Mouse (Mus musculus) urinary bladder, adult 18-20 months (tissue): ENCODE measurements around the gene Zfp865.
A peak's percentile ranks its signal among the peaks of the same experiment; 100 is the strongest.
"Not testable (repeated sequence)": the region's sequence is repeated elsewhere in the genome, so short reads cannot be mapped to it uniquely, and the experiment has no call there.

Experiments
- DNase-seq, 2 experiments: peaks; one replicate each; pipeline ENCODE4 v3.0.0; 2022; ENCODE audit warnings: low spot score in 2 of 2, mixed read lengths in 2 of 2

Zfp865 gene

DNA sequence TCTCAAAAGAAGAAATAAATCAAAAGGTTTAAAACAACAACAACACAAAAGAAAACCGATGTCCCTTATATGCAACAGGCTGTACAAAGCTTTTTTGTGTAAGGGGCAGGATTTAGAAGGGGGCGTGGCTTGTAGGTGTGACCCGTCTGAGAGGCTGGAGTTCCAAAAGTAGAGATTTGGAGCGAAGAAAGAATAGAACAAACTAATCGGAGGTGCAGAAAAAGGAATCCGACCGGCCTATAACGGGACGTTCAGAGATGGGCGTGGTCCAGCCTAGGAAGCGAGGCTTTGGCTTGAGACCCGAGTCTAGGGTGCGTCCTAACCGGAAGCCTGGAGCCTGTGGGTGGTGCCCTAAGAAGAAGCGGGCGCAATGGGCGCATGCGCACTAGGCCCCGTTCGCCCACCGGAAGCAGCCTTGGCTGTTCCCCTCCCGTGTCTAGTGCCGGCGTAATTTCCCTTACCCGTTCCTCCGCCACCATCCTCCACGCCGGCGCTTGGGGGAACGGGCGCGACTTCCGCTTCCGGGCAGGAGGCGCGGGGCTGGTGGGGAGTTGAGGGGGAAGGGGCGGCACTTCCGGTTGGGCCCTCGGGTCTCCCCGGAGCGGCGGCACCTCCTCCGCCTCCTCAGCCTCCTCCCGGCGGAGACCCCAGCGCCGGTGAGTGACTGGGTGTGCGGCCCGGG, at the start of gene Zfp865, which contains the start of gene Ccdc106:
TSS of gene Zfp865 (plus strand) at position 377 of the 682 bp plus-strand sequence.
TSS of gene Ccdc106 (plus strand) at position 554 of the 682 bp plus-strand sequence.
- DNase-seq = peak; percentile 97 to 98

DNA sequence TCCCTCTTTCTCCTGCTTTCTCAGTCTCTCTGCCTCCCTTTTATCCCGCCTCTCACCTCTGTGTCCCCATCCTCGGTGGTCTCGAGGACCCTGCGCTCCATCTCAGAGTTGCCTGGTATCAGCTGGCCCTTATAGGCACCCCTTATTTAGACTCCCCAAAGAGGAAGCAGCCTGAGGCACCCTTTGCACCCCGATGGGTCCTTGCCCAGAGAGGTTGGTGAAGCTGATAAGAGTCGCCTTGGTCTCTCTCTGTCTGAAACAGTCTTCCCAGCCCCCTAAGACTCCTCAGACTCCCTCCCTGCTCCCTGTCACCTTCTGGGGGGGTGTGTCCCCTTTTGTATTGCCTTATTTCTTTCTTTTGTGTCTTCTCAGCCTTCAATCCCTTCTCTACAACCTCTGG, 49.1 kb upstream of the Zfp865 start, which contains the start of gene Sbk3:
TSS of gene Sbk3 (minus strand) at position 101 of the 400 bp plus-strand sequence.
- DNase-seq = no peak

DNA sequence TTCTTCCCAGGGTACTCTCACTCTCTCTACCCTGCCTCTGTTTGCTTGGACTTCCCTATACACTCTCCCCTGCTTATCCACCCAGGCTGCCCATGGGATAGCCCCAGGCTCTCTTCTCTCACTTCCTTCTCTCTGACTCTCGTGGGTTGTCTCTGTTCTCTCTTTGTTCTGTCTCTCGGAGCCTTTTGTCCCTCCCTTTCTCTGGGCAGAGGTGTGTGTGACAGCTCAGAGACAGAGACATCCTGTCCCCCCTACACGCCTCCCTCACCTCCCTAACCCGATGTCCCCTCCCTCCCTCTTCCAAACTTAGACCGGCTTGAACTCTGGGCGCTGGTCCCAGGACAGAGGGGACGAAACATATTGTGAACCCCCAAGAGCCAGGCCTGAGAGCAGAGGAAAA, 48.5 kb upstream of the Zfp865 start:
- DNase-seq = no peak

DNA sequence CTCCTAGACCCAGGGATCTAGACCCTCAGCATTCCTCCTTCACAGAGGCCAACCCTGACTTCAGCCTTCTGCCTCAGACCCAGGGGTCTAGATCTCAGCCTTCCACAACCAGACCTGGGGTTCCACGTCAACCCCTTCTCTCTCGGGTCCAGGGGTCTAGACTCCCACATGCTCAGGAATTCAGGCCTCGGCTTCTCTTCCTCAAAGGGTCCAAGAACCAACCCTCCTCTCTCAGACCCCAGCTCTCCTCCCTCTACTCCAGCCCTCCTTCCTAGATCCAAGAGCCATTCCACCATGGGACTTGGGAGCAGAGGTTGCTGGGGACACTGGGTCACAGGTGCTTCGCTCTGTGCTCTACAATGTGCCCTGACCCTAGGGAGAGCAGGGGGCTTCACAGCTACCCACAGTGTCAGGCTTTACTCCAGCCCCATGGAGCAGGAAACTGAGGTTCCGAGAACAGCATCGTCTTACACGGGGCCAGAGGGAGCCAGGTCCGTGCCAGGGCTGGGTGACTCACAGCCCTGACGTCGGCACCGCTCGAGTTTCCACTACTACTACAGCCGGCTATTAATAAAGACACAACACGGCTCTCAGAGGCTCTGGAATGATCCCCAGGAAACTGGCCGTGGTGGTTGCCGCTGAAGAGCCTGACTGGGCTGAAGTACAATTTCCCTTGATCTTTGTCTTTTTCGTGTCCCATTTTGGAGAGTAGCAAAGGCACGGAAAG, 47.7 kb upstream of the Zfp865 start:
- no peak for DNase-seq

DNA sequence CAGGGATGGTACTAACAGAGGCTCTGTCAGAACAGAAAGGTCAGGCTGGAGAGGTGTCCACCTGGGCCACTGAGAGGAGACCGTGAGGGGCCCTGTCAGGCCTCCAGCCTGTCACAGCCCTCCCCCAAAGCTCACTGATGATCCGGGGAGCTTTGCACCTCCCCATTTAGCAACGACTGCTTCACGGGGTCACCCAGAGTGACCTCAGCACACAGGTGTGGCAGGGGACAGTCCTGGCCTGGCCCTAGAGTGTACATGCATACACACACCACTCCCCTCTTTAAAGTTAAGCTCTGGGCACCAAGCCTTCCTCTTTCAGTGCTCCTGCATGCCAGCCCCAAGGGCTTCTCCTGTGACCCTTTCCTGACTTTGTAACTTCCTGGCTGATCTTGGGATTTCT, 44.7 kb upstream of the Zfp865 start:
- DNase-seq = no peak

DNA sequence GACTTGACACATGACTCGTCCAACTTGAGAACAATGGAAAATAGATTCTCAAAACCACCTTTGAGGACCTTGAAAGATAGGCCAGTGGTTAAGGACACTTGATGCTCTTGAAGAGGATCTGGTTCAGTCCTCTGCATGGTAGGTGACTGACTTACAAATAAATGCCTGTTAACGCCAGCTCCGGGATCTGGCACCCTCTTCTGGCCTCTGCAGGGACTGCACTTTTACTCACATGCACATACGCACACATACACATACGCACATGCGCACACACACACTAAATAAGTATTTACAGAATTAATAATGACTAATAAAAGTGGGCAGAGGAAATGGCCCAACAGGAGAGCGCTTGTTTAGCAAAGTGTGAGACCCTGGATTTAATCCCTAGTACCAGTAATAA, 43.3 kb upstream of the Zfp865 start:
- no peak for DNase-seq

DNA sequence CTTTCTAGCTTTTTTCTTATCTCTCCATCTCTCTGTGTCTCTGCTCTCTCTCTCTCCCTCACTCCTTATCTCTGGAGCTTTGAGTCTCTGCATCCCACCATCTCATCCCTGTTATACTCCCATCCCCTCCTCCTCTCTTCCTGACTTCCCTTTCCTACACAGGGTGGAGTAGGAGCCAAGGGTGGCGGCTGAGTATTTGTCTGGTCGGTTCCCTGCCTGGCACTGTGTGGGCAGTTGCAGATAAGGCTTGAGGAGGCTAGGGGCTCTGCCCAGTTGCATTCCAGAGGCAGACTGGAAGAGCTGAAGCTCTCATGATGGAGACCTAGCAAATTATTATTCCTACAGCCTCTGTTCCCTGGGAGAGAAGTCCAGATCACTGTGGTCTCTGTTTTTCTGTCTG, 31.9 kb upstream of the Zfp865 start:
- DNase-seq = no peak

DNA sequence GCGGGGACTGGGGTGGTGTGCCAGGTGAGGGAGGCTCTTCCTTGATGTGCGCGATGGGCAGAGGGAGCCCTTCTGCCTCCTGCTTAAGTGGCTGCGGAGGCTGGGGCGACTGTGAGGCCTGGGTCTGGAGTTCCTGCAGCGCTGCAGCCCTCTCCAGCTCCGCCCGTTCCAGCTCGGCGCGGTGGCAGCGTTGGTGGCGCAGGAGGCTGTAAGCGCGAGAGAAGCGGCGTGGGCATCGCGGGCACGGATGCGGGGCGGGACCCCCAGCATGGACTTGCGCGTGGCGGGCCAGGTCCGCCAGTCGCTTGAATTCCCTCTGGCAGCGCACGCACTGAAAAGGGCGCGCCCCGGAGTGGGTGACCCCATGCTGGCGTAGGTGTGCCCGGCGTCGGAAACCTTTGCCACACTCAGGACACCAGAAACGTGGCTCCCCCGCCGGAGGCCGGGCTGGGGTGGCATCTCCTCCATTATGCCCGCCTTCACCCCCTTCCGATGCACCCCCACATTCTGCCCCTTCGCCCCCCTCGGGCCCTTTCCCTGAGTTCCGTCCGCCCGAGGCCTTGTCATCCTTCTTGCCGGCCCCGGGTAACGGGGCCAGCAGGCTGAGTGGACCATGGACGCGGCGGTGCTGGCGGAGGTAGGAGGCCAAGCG, 26.7 kb upstream of the Zfp865 start:
- no peak for DNase-seq

DNA sequence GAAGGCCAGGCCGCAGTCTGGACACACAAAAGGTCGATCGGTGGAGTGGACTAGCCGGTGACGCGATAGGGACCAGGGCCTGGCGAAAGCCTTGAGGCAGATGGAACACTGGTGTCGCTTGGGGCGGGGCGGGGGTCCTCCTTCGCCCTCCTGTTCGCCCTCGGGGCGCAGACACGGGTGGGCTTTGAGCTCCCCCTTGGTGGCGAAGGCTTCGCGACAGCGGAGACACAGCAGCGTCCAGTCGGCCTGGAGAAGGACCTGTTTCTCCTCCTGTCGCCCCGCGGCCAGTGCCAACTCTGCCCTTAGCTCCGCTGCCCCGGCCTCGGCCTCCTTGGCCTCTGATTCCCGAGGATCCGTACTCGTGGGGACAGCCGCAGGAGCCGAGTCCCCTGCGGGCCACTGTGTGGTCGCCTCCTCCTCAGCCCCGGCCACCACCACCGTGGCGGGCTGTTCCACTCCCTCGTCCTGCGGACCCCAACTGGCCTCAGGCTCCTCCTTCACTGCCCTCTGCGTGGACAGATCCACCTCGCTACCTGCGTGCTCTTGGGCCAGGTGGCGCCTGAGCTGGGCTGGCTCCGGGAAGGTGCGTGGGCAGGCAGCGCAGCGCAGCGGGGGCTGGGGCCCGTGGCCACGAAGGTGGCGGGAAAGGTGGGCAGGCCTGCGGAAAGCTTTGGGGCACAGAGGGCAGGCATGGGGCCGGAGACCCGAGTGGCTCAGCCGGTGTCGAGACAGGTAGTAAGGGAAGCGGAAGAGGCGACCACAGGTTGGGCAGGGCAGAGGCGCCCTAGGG, 26.0 kb upstream of the Zfp865 start:
- no peak for DNase-seq

DNA sequence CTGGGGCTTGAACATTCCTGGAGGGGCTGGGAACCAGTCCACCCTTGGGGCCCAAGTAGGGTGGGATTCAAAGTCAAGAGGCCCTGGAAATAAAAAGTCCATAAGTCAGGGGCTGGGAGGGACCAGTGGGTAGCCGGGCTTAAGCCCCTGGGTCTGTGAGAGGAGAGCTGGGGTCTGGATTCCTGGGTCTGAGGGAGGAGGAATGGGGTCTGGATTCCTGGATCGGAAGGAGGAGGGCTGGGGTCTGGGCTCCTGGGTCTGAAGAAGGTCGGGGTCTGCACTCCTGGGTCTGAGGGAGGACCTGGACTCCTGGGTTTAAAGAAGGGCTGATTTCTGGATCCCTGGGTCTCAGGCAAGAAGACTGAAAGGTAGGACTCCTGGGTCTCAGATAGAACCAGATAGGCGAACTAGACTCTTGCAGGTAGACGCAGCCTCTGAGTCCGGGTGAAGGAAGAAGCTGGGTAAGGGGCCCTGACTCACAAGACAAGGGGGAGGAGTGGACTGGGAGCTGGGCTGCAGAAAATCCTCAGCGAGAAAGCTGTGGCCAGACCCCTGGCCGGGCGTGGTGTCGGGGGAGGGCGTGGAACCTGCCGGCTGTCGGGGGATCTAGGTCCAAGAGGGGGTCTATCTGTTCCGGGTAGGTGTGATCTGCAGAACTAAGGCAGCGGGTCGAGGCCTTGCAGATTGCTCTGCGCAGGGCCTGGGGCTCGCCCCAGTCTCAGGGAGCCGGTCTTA, 24.7 kb upstream of the Zfp865 start:
- no peak for DNase-seq

DNA sequence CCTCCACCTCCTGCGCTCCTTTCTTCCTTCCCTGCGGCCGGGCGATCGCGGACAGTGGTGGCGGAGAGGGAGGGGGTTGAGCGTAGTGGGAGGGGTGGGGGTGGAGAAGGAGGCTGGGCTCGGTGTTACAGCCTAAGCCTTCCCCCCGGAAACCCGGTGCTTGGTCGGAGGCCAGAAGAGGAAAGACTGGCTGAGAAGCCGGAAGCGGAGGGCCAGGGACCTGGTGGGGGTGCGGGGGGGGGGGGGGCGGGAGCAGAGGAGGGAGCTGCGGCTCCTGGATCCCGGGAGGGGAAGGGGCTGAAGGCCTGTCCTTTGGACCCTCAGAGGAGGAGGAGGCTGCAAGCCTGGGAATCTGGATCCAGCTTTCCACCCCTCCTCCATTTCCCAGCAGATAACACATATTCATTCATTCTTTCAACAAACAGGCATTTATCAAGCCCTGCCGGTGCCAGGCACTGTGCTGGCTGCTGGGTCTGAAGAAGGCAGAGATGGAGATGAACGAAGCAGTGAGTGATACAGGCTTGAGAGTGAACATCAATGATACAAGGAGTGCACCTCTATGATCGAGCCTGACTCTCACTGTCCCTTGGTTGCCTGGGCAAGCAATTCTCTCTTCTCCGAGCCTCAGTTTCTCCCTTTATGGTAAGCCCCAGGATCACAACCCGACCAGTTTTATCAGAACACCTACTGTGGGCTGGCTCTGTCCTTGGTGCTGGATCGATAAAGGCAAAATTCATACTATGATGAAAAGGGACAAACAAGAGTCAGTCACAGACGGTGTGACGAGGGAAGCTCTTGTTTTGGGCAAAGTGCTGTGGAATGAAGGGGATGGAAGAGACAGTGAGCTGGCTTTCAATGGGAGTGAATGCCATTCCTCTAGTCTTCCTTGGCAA, 23.9 kb upstream of the Zfp865 start, which contains the start of gene Zfp579:
TSS of gene Zfp579 (minus strand) at position 156 of the 893 bp plus-strand sequence.
- DNase-seq = peak; percentile 85 to 87

DNA sequence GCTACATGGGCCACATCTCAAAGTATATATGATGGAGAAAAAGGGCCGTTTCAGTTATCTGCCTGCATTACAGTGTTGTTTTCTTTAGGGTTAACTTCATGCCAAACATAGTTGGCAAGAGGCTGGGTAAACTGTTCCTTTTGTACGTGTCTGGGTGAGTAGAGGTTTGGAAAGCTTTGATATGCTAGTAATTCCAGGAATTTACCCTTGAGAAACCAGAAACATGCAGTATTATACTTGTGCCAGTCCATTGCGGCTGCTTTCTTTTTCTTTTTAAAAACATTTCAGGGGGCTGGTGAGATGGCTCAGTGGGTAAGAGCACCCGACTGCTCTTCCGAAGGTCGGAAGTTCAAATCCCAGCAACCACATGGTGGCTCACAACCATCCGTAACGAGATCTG, 23.2 kb upstream of the Zfp865 start:
- DNase-seq = no peak

DNA sequence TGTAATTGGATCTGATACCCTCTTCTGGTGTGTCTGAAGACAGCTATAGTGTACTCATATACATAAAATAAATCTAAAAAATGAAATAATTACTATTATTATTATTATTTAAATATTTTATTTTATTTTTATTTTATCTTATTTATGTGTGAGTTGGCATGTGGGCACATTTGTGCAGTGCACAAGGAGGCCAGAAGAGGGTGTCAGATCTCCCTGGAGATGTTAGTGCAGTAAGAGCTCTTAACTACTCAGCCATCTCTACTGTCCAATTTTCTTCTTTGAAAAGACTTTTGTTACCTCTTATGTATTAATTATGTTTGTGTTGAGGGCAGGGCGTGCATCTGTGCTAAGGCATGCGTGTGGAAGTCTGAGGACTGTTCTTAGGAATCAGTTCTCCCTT, 20.3 kb upstream of the Zfp865 start:
- DNase-seq = no peak

DNA sequence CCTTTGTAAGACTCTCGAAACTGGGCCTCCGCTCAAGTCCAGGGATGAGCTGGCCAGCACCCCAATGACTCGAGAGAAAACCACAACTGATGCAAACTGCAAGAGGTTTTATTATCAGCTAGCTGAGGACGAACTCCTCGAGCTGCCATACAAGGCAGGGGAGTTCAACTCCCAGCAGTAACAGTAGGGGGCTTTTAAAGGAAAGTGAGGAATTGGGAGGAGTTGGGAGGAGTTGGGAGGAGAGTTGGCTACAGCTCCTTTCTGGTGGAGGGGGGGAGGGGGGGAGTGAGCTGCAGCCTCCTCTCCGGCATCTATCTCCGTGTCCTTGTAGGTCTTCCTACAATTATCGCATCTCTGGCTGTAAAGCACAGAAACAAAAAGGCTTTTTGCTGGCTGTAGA, 17.3 kb upstream of the Zfp865 start:
- DNase-seq = not testable (repeated sequence)

DNA sequence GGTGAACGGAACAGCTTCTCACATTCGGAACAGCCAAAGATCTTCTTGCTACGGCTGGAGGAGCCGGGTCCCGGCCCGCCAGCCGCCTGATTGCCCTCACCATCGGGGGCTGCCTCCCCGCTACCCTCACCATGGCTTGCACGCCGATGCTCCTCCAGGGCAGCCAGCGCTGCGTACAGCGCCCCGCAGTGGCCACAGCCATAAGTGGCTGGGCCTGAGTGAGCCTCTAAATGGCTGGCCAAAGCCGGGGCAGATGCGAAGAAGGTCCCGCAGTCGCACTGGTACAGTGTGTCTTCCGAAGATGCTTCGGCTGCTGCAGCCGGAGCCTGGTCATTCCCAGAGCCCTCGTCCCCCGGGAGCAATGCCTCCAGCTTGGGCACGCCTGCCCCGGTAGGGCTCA, 11.9 kb upstream of the Zfp865 start:
- DNase-seq = no peak

DNA sequence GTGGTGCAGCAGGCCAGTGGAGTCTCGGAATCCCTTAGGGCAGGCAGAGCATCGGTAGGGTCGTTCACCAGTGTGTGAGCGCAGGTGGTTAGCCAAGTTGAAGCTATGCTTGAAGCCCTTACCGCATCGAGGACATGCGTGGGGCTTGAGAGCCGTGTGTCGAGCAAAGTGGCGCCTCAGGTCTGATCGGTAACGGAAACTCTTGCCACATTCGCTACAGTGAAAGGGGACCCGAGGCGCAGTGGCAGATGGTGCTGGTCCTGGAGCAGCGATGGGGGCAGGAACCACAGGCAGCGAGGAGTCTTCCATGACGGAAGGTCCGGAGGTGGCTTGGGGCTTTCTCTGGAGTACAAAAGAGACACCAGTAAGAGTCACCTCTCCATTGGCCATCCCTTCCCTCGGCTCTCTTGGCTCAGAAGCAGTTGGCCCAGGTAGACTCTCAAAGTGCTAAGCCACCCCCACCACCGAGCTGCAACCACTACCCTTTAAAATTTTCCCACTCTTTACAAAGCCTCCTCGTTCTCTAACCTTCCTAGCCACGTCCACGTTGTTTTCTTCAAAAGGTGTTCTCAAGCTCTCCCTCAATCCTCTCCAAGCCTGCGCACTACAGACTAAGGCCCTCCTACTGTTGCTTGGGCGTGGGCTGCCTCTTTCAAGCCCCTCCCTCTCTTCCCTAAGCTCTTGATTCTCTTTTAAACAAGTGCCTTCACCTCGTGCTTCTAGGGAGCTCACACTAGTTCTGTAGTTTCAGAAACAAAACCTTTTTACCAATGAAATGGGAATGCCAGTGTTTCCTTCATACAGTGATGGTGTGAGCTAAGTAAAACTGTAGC, 7.3 kb upstream of the Zfp865 start:
- DNase-seq = no peak

DNA sequence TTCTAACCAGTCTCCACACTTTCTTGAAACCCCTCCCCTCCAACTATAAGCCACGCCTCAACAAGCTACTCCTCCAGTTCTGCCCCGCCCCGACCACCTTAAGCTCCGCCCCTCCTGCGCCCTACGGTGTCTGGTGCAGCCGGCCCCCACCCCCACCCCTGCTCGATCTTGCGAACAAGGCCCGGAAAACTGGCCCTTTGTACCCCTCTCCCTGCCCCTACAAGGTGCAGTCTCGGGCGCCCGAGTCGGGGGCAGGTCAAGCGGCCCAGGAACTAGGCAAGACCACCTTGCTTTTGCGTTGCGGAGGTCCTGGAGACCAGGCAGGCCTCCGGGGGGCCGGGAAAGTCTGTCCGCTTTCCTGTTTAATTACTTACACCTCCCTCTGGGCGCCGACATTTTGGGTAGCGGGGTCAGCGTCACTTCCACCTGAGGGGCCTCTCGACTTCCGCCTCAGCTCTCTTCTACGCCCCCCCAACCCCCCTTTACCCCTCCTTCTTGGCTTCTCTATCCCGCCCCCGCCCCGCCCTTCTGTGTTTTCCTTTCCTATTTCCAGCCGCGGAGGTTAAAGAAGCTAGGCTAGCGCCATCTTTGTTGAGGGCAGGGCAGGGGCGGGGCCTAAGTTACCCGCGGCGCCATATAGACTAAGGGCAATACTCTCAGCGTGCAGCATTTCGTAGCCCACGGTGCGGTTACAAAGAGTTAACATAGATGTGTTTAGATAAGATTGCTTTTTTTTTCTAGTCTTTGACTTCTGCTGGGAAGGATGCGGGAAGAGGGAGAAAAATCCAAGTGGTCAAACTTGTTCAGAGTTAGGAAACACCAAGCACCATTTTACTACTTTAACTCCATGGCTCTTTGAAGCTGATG, 5.7 kb upstream of the Zfp865 start, which contains the start of the genes Zfp524 and Fiz1:
TSS of gene Zfp524 (plus strand) at position 165 of the 867 bp plus-strand sequence.
TSS of gene Fiz1 (minus strand) at position 447 of the 867 bp plus-strand sequence.
- DNase-seq = peak; percentile 94 to 99
